Mouse (Mus musculus) kidney, postnatal 25 days (tissue): ENCODE data around the gene Olfr110.
"Not testable (repeated sequence)": the region's sequence is repeated elsewhere in the genome, so short reads cannot be mapped to it uniquely, and the experiment has no call there.

Experiments used
- DNase-seq, 2 experiments: peaks; one replicate each; pipeline ENCODE4 v3.0.0; 2021; ENCODE audit warnings: mixed read lengths in 2 of 2

Olfr110 gene

GRCm38 (mm10) chr17:37491930-37492518 lies at the start of gene Olfr110:
Gene Olfr110 (plus strand): TSS chr17:37492468.
- no peak for DNase-seq

- DNase-seq = no peak
Measured at GRCm38 (mm10) chr17:37445180-37445579, 47.1 kb upstream of the Olfr110 start, which contains the start of gene Olfr108. Gene Olfr108 (plus strand): TSS chr17:37445480.

GRCm38 (mm10) chr17:37458616-37459015 lies 33.7 kb upstream of the Olfr110 start, which contains the start of gene Olfr109:
Gene Olfr109 (plus strand): TSS chr17:37458916.
- no peak for DNase-seq

GRCm38 (mm10) chr17:37483452-37483851 lies 8.8 kb upstream of the Olfr110 start, which contains the start of gene H2-M2:
Gene H2-M2 (minus strand): TSS chr17:37483552.
- DNase-seq = no peak

GRCm38 (mm10) chr17:37507730-37508129 lies 15.5 kb downstream of the Olfr110 start, which contains the start of gene Olfr111:
Gene Olfr111 (plus strand): TSS chr17:37508030.
- no peak for DNase-seq

DNA sequence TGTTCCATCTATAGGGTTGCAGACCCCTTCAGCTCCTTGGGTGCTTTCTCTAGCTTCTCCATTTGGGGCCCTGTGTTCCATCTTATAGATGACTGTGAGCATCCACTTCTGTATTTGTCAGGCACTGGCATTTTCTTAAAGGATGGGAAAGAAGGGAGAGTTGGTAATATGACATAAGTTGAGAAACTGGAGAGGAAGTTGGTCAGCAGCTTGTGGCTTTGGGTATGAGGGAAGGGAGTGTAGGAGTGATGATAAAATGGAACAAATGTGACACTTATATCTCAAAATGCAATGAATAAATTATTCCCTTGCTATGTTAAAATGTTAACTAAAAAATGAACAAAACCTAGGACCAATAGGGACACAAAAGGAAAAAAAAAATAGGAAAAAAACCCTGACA lies 32.3 kb downstream of the Olfr110 start:
- DNase-seq = not testable (repeated sequence)

- DNase-seq = not testable (repeated sequence)
Measured at GRCm38 (mm10) chr17:37525427-37525826, 33.2 kb downstream of the Olfr110 start.

DNA sequence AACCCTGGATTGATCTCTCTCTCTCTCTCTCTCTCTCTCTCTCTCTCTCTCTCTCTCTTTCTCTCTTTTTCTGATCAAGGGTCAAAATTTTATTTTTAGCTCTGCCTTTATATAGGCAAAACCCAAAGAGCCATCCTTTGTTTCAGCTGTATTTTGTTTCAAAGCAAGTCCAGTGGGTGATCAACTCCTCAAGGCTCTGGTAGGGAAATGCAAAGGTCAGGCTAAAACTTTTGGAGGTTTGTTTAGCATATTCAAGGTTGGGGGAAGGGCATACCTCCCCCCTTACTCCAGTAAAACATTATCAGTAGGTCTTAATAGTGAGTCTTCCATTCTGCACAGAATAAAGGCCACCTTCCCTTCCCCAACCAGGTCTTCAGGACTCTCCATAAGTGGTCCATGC lies 42.9 kb downstream of the Olfr110 start:
- no peak for DNase-seq

GRCm38 (mm10) chr17:37538416-37538815 lies 46.1 kb downstream of the Olfr110 start:
- not testable (repeated sequence) for DNase-seq

DNA sequence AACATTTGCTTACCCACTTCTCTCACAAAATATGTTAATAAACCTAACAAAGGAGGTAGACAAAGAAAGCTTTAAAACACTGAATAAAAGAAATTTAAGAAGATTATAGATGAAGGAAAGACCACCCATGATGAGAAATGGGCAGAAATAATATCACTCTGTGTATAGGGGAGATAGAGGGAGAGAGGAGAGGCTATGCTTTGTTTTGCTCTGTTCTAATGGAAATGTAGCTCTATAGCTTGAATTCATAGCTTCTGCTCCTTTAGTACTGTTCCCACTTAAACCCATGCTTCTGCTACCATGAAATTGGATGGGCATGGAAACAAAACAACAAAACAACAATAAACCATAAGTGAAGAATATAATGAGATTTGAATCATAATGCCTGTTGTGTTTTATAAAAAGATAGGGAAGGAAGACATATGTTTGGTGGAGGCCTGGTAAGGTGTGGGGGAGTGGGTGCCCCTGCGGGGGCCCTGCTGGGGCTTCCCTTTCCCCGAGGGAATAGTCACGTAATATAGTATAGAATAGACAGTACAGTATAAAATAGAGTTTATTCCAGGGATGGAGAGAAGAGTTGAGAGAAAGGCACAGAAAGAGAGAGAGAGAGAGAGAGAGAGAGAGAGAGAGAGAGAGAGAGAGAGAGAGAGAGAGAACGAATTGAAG lies 49.3 kb downstream of the Olfr110 start:
- DNase-seq = no peak

DNA sequence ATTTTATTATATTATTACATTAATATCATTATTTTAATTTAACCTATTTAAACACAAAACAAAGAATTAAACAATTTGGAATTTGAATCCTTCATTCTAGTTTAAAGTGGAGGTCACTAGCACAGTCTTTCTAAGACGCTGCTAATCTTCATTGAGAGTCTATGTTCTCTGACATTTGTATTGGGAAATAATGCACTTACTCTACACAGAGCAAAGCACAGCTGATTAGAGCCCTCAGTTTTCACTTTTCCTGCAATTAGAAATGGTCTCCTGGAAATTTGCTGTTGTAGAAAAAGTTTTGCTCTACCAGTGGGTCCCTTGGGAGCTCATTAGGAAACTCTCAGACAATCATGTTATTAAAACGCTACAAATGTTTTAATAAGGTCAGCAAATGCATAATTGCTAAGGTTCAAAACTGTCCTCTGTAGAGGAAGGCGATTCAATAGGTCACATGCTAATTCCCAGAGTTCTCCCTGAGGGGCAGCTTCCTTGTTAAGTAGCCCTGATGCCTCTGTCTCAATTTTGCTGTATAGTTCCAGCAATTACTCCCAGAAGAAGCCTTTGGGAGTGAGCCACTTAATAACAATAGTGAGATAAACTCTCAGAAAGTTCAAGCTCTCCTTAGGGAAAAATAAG lies 51.6 kb downstream of the Olfr110 start:
- DNase-seq = no peak
